Mouse (Mus musculus) mature B cell (primary cell): ENCODE data around the gene Trp53i11.

Experiments
- in situ Hi-C: fragments of 300-500 bp; cut with MboI; formaldehyde crosslinking; loops from 2 replicates; pipeline ENCODE4 v1.14.3; 2019

The Trp53i11 gene

GRCm38 (mm10) chr2:93171929-93172328 lies 15.4 kb upstream of the Trp53i11 start:
- in situ Hi-C loops = no loop called here

GRCm38 (mm10) chr2:93172460-93172859 lies 14.9 kb upstream of the Trp53i11 start:
- in situ Hi-C loops = no loop called here

- in situ Hi-C loops = no loop called here
These were observed 13.2 kb upstream of the Trp53i11 start for GRCm38 (mm10) chr2:93174159-93174558.

- in situ Hi-C loops = no loop called here
These were observed 12.1 kb upstream of the Trp53i11 start for GRCm38 (mm10) chr2:93175278-93175677.

GRCm38 (mm10) chr2:93175721-93176120 lies 11.6 kb upstream of the Trp53i11 start:
- in situ Hi-C loops = no loop called here

GRCm38 (mm10) chr2:93176193-93176798 lies 11.1 kb upstream of the Trp53i11 start:
- in situ Hi-C loops = no loop called here

- in situ Hi-C loops = no loop called here
These were observed 10.3 kb upstream of the Trp53i11 start for GRCm38 (mm10) chr2:93176871-93177667.

- in situ Hi-C loops = no loop called here
These were observed 9.6 kb upstream of the Trp53i11 start for GRCm38 (mm10) chr2:93177668-93178312.

- in situ Hi-C loops = no loop called here
These were observed 9.1 kb upstream of the Trp53i11 start for GRCm38 (mm10) chr2:93178313-93178677.

GRCm38 (mm10) chr2:93179603-93180002 lies 7.7 kb upstream of the Trp53i11 start:
- in situ Hi-C loops = no loop called here

- in situ Hi-C loops = no loop called here
These were observed 7.1 kb upstream of the Trp53i11 start for GRCm38 (mm10) chr2:93180077-93180844.

- in situ Hi-C loops = no loop called here
These were observed 4.5 kb upstream of the Trp53i11 start for GRCm38 (mm10) chr2:93182859-93183258.

- in situ Hi-C loops = loop anchor here (5.0 kb wide), 1 partner anchor 56 kb away; no protein-coding TSS in a partner anchor
These were observed 842 bp downstream of the Trp53i11 start for GRCm38 (mm10) chr2:93188020-93188760.

- in situ Hi-C loops = loop anchor here (5.0 kb wide), 1 partner anchor 57 kb away; no protein-coding TSS in a partner anchor
These were observed 1.6 kb downstream of the Trp53i11 start for GRCm38 (mm10) chr2:93188761-93189458.

- in situ Hi-C loops = no loop called here
These were observed 3.6 kb downstream of the Trp53i11 start for GRCm38 (mm10) chr2:93190771-93191487.

GRCm38 (mm10) chr2:93191488-93192181 lies 4.3 kb downstream of the Trp53i11 start:
- in situ Hi-C loops = no loop called here

GRCm38 (mm10) chr2:93192182-93192560 lies 4.8 kb downstream of the Trp53i11 start:
- in situ Hi-C loops = no loop called here

GRCm38 (mm10) chr2:93192671-93193080 lies 5.3 kb downstream of the Trp53i11 start:
- in situ Hi-C loops = no loop called here

- in situ Hi-C loops = no loop called here
These were observed 6.5 kb downstream of the Trp53i11 start for GRCm38 (mm10) chr2:93193806-93194205.
